Mouse (Mus musculus) liver, embryonic 14.5 days (tissue): ENCODE data around the gene Calml3. TPM values are rescaled to one million over a fixed set of nuclear protein-coding genes. Genes with fewer than 3 reads are reported as not detected.

Experiments used
- ATAC-seq: fragments of 200-750 bp; cut with Nextera tagmentation; 2 replicates; pipeline ENCODE4 v1.8.0; 2017; ENCODE audit warnings: moderate number of reproducible peaks, mild to moderate bottlenecking, moderate library complexity; ENCODE audit not compliant: insufficient read depth
- DNase-seq, 3 experiments: peaks; one replicate each; pipeline ENCODE4 v3.0.0-alpha.2; 2012 to 2013; ENCODE audit warnings: low read depth in 3 of 3, low spot score in 3 of 3
- H3K27ac ChIP-seq: fragments of 300-500 bp; sonication (generic); 2 replicates; pipeline ENCODE4 v1.5.1; 2014; ENCODE audit warnings: moderate library complexity, mild to moderate bottlenecking, control low read depth, inconsistent platforms
- H3K27me3 ChIP-seq: fragments of 300-500 bp; sonication (generic); 2 replicates; pipeline ENCODE4 v1.6.1; 2014; ENCODE audit warnings: mild to moderate bottlenecking, low read length, moderate library complexity; ENCODE audit not compliant: control insufficient read depth, insufficient read depth
- H3K36me3 ChIP-seq: fragments of 300-500 bp; sonication (generic); replicated peaks from 2 replicates; pipeline ENCODE4 v1.6.1; 2014; ENCODE audit warnings: low read depth; ENCODE audit not compliant: control insufficient read depth, insufficient read depth
- H3K4me1 ChIP-seq, 2 experiments: fragments of 200-500 bp in 1 of 2; fragments of 300-500 bp in 1 of 2; sonication (generic) in 1 of 2; replicated peaks; 2 replicates each; pipeline ENCODE4 v1.6.1; 2012 to 2014; ENCODE audit warnings: antibody characterized with exemption in 1 of 2, inconsistent platforms in 1 of 2, low read length in 1 of 2; ENCODE audit not compliant: control insufficient read depth in 2 of 2, insufficient read depth in 2 of 2
- H3K4me2 ChIP-seq: fragments of 300-500 bp; sonication (generic); 2 replicates; pipeline ENCODE4 v1.6.1; 2014; ENCODE audit warnings: low read depth, mild to moderate bottlenecking, control low read depth, moderate library complexity
- H3K4me3 ChIP-seq, 2 experiments: fragments of 200-500 bp in 1 of 2; fragments of 300-500 bp in 1 of 2; sonication (generic) in 1 of 2; 2 replicates each; pipeline ENCODE4 v1.5.1; 2012 to 2014; ENCODE audit warnings: low read depth in 2 of 2, low read length in 2 of 2, mild to moderate bottlenecking in 2 of 2, control low read depth in 1 of 2, inconsistent platforms in 1 of 2, moderate library complexity in 1 of 2; ENCODE audit not compliant: insufficient read depth in 1 of 2
- H3K9ac ChIP-seq: fragments of 300-500 bp; sonication (generic); replicated peaks from 2 replicates; pipeline ENCODE4 v1.6.1; 2014; ENCODE audit warnings: mild to moderate bottlenecking, control low read depth, moderate library complexity
- H3K9me3 ChIP-seq: fragments of 300-500 bp; sonication (generic); 2 replicates; pipeline ENCODE4 v1.6.1; 2016; ENCODE audit warnings: low read length, mixed read lengths; ENCODE audit not compliant: control insufficient read depth
- CTCF ChIP-seq: IDR thresholded peaks from 2 replicates; pipeline ENCODE4 v1.5.1; 2016; ENCODE audit warnings: antibody characterized with exemption, low read depth, control low read depth
- EP300 ChIP-seq: IDR thresholded peaks from 2 replicates; pipeline ENCODE4 v1.6.1; 2016; ENCODE audit warnings: antibody characterized with exemption, low read depth
- WGBS: fragments of 180-500 bp; shearing (Covaris S2); extraction: QIAGEN DNeasy Blood & Tissue Kit; methylation state at CpG from one replicate; pipeline ENCODE4 v1.1.7; 2014; ENCODE audit not compliant: insufficient replicate concordance; 5-methylcytosine and 5-hydroxymethylcytosine counted together
- polyA plus RNA-seq, 2 experiments: library from polyadenylated mRNA; depleted of rRNA in 1 of 2; stranded (reverse) in 1 of 2; unstranded in 1 of 2; fragments of >200 nt; fragmentation: Nextera tagmentation in 1 of 2; extraction: Ambion mirVana in 1 of 2; gene quantifications; 2 replicates each; pipeline versions ENCODE4 v1.2.1 to v1.2.3; 2012 to 2014

The Calml3 gene
- polyA plus RNA-seq, 2 experiments: not detected

DNA sequence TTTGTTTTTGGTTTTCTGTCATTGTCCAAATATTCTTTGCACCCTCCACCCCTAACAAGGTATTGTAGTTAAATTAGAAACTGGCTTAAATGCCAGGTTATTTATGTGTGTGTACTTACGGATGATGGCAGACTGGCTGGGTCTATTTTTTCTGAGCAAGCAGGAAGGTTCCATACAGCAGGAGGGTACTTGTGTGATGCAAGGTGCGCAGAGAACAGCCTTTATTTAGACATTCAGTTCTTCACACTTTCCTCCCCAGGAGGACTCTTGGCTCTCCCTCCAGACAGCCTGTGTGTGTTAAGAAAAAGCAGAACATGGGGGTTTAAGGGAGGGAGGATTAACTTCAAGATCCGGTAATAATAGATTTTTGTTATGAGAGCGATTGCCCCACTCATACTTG is 38.3 kb downstream of the Calml3 start:
- Histone ChIP-seq H3K9me3 (no peaks in the 10 kb centered on the region), H3K4me3 (no peak overlapping the region), H3K4me2 (no peak overlapping the region), H3K36me3 (no peaks in the 10 kb centered on the region), H3K27me3 (no peaks in the 10 kb centered on the region), H3K27ac (no peak overlapping the region), H3K9ac (no peak overlapping the region), H3K4me1 (peaks cover 0 to 6% of the 10 kb centered on the region in 2 experiments; a peak in 2 of 4 replicates)
- ATAC-seq (no peak), DNase-seq (no peak)
- WGBS: 62% methylated on average over 4 of the region's 4 CpGs
- TF ChIP-seq EP300 (no peak), CTCF (no peak)

DNA sequence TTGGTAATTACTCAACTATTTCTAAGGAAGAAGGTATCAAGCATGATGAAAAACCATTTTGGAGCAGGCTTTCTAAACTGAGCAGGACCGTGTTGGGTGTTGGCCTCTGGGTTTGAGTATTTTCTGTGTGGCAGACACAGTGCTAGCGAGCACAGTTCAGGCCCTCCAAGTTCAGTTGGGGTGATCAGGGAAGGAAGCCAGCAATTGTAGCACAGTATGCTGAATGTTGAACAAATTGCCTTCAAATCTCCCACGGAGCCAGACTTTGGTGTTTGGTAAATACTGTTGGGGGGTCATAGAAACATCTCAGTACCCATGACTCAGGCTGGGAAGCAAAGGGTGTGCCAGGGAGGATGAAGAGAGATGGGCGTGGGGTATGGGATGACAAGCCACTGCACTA is 43.0 kb downstream of the Calml3 start:
- Histone ChIP-seq H3K27me3 (no peaks in the 10 kb centered on the region), H3K4me3 (no peak overlapping the region), H3K9ac (no peak overlapping the region), H3K4me2 (no peak overlapping the region), H3K4me1 (no peaks in the 10 kb centered on the region), H3K27ac (no peak overlapping the region), H3K9me3 (no peaks in the 10 kb centered on the region), H3K36me3 (no peaks in the 10 kb centered on the region)
- DNase-seq (no peak), ATAC-seq (no peak)
- WGBS: 47% methylated on average over 4 of the region's 4 CpGs
- TF ChIP-seq CTCF: no peak
- TF ChIP-seq EP300: no peak

DNA sequence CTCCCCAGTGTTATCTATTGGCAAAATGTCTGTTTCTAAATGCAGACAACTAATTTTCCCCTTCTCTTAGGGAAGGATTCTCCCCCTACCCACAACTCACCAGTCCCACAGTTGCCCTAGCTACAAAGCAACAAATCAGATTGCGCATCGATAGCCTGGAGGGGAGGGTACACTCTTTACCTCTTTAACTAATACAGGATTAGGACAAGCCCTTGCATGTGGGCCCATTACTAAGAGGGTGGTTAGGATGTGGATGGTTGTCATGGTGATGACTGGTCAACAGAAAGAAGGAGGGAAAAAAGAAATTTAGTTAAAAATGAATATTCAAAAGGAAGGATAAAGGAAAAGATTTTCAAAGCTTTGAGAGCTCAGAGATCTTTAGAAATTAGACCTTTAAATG is 45.8 kb downstream of the Calml3 start:
- Histone ChIP-seq H3K27me3 (no peaks in the 10 kb centered on the region), H3K36me3 (no peaks in the 10 kb centered on the region), H3K9ac (no peak overlapping the region), H3K27ac (no peak overlapping the region), H3K9me3 (no peaks in the 10 kb centered on the region), H3K4me2 (no peak overlapping the region), H3K4me1 (no peaks in the 10 kb centered on the region), H3K4me3 (no peak overlapping the region)
- 84% methylated on average over 2 of the region's 2 CpGs for WGBS
- ATAC-seq (no peak), DNase-seq (no peak)
- TF ChIP-seq CTCF: no peak
- TF ChIP-seq EP300: no peak

DNA sequence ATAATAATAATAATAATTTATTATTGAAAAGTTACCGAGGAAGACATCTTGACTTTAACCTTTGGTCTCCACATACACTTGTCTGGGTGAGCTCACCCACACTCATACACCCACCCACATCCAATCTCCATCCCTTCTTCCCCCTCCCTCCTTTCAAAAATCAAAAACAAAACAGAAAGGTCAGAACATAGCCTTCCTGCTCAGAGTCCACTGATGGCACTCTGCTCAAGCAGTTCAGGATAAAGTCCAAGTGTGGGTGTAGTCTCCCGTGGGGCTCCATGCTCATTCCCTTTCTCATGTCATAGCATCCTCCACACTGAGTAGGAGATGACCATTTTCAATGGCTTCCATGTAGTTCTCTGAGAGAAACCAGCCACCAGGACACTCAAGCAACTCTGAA is 50.8 kb downstream of the Calml3 start:
- no peak overlapping the region for H3K4me3 ChIP-seq
- DNase-seq (no peak), ATAC-seq (no peak)
- no peaks in the 10 kb centered on the region for H3K9me3 ChIP-seq
- no peak overlapping the region for H3K27ac ChIP-seq
- no peaks in the 10 kb centered on the region for H3K36me3 ChIP-seq
- no peak overlapping the region for H3K9ac ChIP-seq
- H3K4me1 ChIP-seq: no peaks in the 10 kb centered on the region
- TF ChIP-seq EP300 (no peak), CTCF (no peak)
- 49% methylated on average over 2 of the region's 2 CpGs for WGBS
- H3K4me2 ChIP-seq: no peak overlapping the region
- no peaks in the 10 kb centered on the region for H3K27me3 ChIP-seq

Other genes starting within 250 kb of the Calml3 start
- 2.5 and 4.2 TPM in 2 replicates for gene Fam208b, start 193.2 kb downstream of the Calml3 start, polyA plus RNA-seq (2012; rRNA removed)
- 3.5 and 5.2 TPM in 2 replicates for gene Fam208b, start 193.2 kb downstream of the Calml3 start, polyA plus RNA-seq (2014; fragmentation: Nextera tagmentation; extraction: Ambion mirVana)
- gene Asb13, start 170.3 kb downstream of the Calml3 start, polyA plus RNA-seq (2012; rRNA removed): 2.3 TPM in 2 replicates
- gene Asb13, start 170.3 kb downstream of the Calml3 start, polyA plus RNA-seq (2014; fragmentation: Nextera tagmentation; extraction: Ambion mirVana): 1.6 and 1.7 TPM in 2 replicates
- not detected in 2 replicates for gene Calm4, start 33.4 kb upstream of the Calml3 start, polyA plus RNA-seq (2012; rRNA removed)
- gene Calm4, start 33.4 kb upstream of the Calml3 start, polyA plus RNA-seq (2014; fragmentation: Nextera tagmentation; extraction: Ambion mirVana): not detected in 2 replicates
- not detected in 2 replicates for gene Calm5, start 49.9 kb upstream of the Calml3 start, polyA plus RNA-seq (2012; rRNA removed)
- gene Calm5, start 49.9 kb upstream of the Calml3 start, polyA plus RNA-seq (2014; fragmentation: Nextera tagmentation; extraction: Ambion mirVana): not detected in 2 replicates
- 19.1 and 23.5 TPM in 2 replicates for gene Net1, start 113.9 kb upstream of the Calml3 start, polyA plus RNA-seq (2012; rRNA removed)
- gene Net1, start 113.9 kb upstream of the Calml3 start, polyA plus RNA-seq (2014; fragmentation: Nextera tagmentation; extraction: Ambion mirVana): 39.4 and 42.9 TPM in 2 replicates
- not detected in 2 replicates for gene Tubal3, start 114.0 kb upstream of the Calml3 start, polyA plus RNA-seq (2012; rRNA removed)
- gene Tubal3, start 114.0 kb upstream of the Calml3 start, polyA plus RNA-seq (2014; fragmentation: Nextera tagmentation; extraction: Ambion mirVana): not detected in 2 replicates
- 0.03 TPM in 1 of 2 replicates, not detected in the other for gene Ucn3, start 141.0 kb upstream of the Calml3 start, polyA plus RNA-seq (2012; rRNA removed)
- gene Ucn3, start 141.0 kb upstream of the Calml3 start, polyA plus RNA-seq (2014; fragmentation: Nextera tagmentation; extraction: Ambion mirVana): not detected in 2 replicates
- gene Akr1c14, start 244.7 kb upstream of the Calml3 start, polyA plus RNA-seq (2012; rRNA removed): 0.32 and 0.56 TPM in 2 replicates
- gene Akr1c14, start 244.7 kb upstream of the Calml3 start, polyA plus RNA-seq (2014; fragmentation: Nextera tagmentation; extraction: Ambion mirVana): 1.4 and 1.8 TPM in 2 replicates